Mouse (Mus musculus): ENCODE measurements at regions not wholly inside any gene's neighbourhood (a gene's known extent, or its start where the extent isn't known, plus 50 kb on each side); places are given as distances from the start of the nearest gene placed in this dataset.

GRCm38 (mm10) chr4:154756740-154757446, 80.4 kb upstream of the Ttc34 start:
- H3K9me3 ChIP-seq (replicated peaks; ENCODE audit: low read length), result no peaks in the 10 kb centered on the region
- no peak overlapping the region for H3K9ac ChIP-seq (ENCODE audit: insufficient read depth, low read depth)
- no peak overlapping the region for H3K4me2 ChIP-seq (ENCODE audit: insufficient read depth, low read depth, poor library complexity, severe bottlenecking)
- no peak overlapping the region for H3K27ac ChIP-seq (ENCODE audit: insufficient read depth, low read depth)
- in situ Hi-C loops (cut with MboI; ENCODE audit: low pct_ligation_motif_present, low pct_unique_long_range_greater_than_20kb, low sequenced_read_pairs) (loop anchor here (10.0 kb wide), 1 partner anchor 68 kb away; no protein-coding TSS in a partner anchor), dilution Hi-C loops (cut with MboI; ENCODE audit: extremely low pct_ligation_motif_present, extremely low pct_unique_long_range_greater_than_20kb, low sequenced_read_pairs) (no loop called here)
- H3K4me1 ChIP-seq (ENCODE audit: control insufficient read depth in 1 of 2, insufficient read depth in 2 of 2), result no peaks in the 10 kb centered on the region
- TF ChIP-seq NRF1 (IDR thresholded peaks at IDR 0.05; ENCODE audit: low read depth, low read length) (no peak), NELFE (IDR thresholded peaks at IDR 0.05; ENCODE audit: low read depth, low read length) (no peak), ZKSCAN1 (IDR thresholded peaks at IDR 0.05; ENCODE audit: borderline replicate concordance, low read depth, low read length) (no peak), POLR2AphosphoS2 (IDR thresholded peaks at IDR 0.05; ENCODE audit: low read depth, low read length) (no peak), ETS1 (conservative IDR thresholded peaks at IDR 0.05; ENCODE audit: low read depth, low read length) (no peak), ZNF384 (IDR thresholded peaks at IDR 0.05; ENCODE audit: low read depth, low read length) (no peak), USF2 (conservative IDR thresholded peaks at IDR 0.05; ENCODE audit: low read depth, low read length) (no peak), MXI1 (IDR thresholded peaks at IDR 0.05; ENCODE audit: low read depth, low read length) (no peak), CHD1 (IDR thresholded peaks at IDR 0.05; ENCODE audit: low read depth, low read length) (no peak), USF1 (IDR thresholded peaks at IDR 0.05; ENCODE audit: low read depth, low read length) (no peak), SMC3 (IDR thresholded peaks at IDR 0.05; ENCODE audit: low read depth, low read length) (no peak), JUN (IDR thresholded peaks at IDR 0.05; ENCODE audit: insufficient read depth, low read depth, low read length) (no peak)
- H3K27me3 ChIP-seq (replicated peaks), result peaks cover 56% of the 10 kb centered on the region
- no peaks in the 10 kb centered on the region for H3K36me3 ChIP-seq (replicated peaks in 1 of 2; ENCODE audit: control insufficient read depth in 1 of 2, insufficient read depth in 1 of 2, low read length in 1 of 2)
- no peak for DNase-seq (ENCODE audit: extremely low read depth)
- H3K4me3 ChIP-seq (replicated peaks in 1 of 3; ENCODE audit: low read depth in 2 of 3, low read length in 2 of 3, poor library complexity in 1 of 3), result no peak overlapping the region
- H3K79me2 ChIP-seq (replicated peaks; ENCODE audit: control insufficient read depth, extremely low read depth, insufficient read depth, poor library complexity, severe bottlenecking), result no peaks in the 10 kb centered on the region

GRCm38 (mm10) chr4:154759881-154760280, 77.4 kb upstream of the Ttc34 start:
- H3K36me3 ChIP-seq (replicated peaks in 1 of 2; ENCODE audit: control insufficient read depth in 1 of 2, insufficient read depth in 1 of 2, low read length in 1 of 2), result no peaks in the 10 kb centered on the region

More at GRCm38 (mm10) chr4:154759881-154760280, 77.4 kb upstream of the Ttc34 start:
- in situ Hi-C loops (cut with MboI; ENCODE audit: low pct_ligation_motif_present, low pct_unique_long_range_greater_than_20kb, low sequenced_read_pairs) (loop anchor here (10.0 kb wide), 1 partner anchor 65 kb away; no protein-coding TSS in a partner anchor), dilution Hi-C loops (cut with MboI; ENCODE audit: extremely low pct_ligation_motif_present, extremely low pct_unique_long_range_greater_than_20kb, low sequenced_read_pairs) (no loop called here)
- no peak for DNase-seq (ENCODE audit: extremely low read depth)
- Histone ChIP-seq H3K4me2 (ENCODE audit: insufficient read depth, low read depth, poor library complexity, severe bottlenecking) (no peak overlapping the region), H3K27ac (ENCODE audit: insufficient read depth, low read depth) (no peak overlapping the region), H3K4me3 (replicated peaks in 1 of 3; ENCODE audit: low read depth in 2 of 3, low read length in 2 of 3, poor library complexity in 1 of 3) (no peak overlapping the region), H3K9ac (ENCODE audit: insufficient read depth, low read depth) (no peak overlapping the region), H3K27me3 (replicated peaks) (peaks cover 39% of the 10 kb centered on the region), H3K4me1 (ENCODE audit: control insufficient read depth in 1 of 2, insufficient read depth in 2 of 2) (no peaks in the 10 kb centered on the region), H3K9me3 (replicated peaks; ENCODE audit: low read length) (no peaks in the 10 kb centered on the region), H3K79me2 (replicated peaks; ENCODE audit: control insufficient read depth, extremely low read depth, insufficient read depth, poor library complexity, severe bottlenecking) (no peaks in the 10 kb centered on the region)
- TF ChIP-seq USF2 (conservative IDR thresholded peaks at IDR 0.05; ENCODE audit: low read depth, low read length) (no peak), E2F4 (IDR thresholded peaks at IDR 0.05; ENCODE audit: insufficient replicate concordance, low read depth, low read length) (no peak), ELF1 (IDR thresholded peaks at IDR 0.05; ENCODE audit: low read depth, low read length) (no peak), CHD2 (IDR thresholded peaks at IDR 0.05; ENCODE audit: low read length) (no peak), POLR2AphosphoS2 (IDR thresholded peaks at IDR 0.05; ENCODE audit: low read depth, low read length) (no peak), SMC3 (IDR thresholded peaks at IDR 0.05; ENCODE audit: low read depth, low read length) (no peak), MAX (IDR thresholded peaks at IDR 0.05; ENCODE audit: low read length) (no peak), CTCF (conservative IDR thresholded peaks at IDR 0.05 in 1 of 2, IDR thresholded peaks at IDR 0.05 in 1 of 2; ENCODE audit: low read depth in 2 of 2, low read length in 2 of 2) (no peak), PAX5 (IDR thresholded peaks at IDR 0.05; ENCODE audit: low read length) (no peak), SIN3A (IDR thresholded peaks at IDR 0.05; ENCODE audit: low read length) (no peak), RAD21 (IDR thresholded peaks at IDR 0.05; ENCODE audit: low read depth, low read length) (no peak), TBP (conservative IDR thresholded peaks at IDR 0.05; ENCODE audit: low read depth, low read length) (no peak)
